In genomic region chr7:28267129-28268041, GRCm38 (mm10) we compare ENCODE assay signal across 8 mouse cellular contexts. TPM values are rescaled to one million over a fixed set of nuclear protein-coding genes. Genes with fewer than 3 reads are reported as not detected.
DNase-seq lines count a peak whose midpoint lies in the region; ATAC-seq and TF ChIP-seq lines count a peak whose summit lies in the region.

TSS of gene Eid2 (plus strand) at chr7:28267881.

- peak within 1 kb of the TSS; percentile 87 for H3K4me3 ChIP-seq in gastrocnemius, adult 2 months
- peak within 1 kb of the TSS; percentile 94 for H3K4me3 ChIP-seq in hindbrain, embryonic 16.5 days (ENCODE audit: low read length)

- no peaks in the 10 kb centered on the region for H3K9me3 ChIP-seq in hindbrain, embryonic 16.5 days (ENCODE audit: control insufficient read depth, low read length)

- peak; percentile 23; the same call in 1 of the 2 replicates for TF ChIP-seq CTCF in gastrocnemius, adult 2 months (IDR thresholded peaks at IDR 0.05)

- intact Hi-C loops in gastrocnemius, adult 2 months (cut with DNase I): no loop called here

- WGBS in hindbrain, embryonic 16.5 days: 8% methylated on average over 50 of the region's 57 CpGs

- ATAC-seq in hindbrain, embryonic 16.5 days: peak; percentile 94

- peak within 1 kb of the TSS; percentile 82 for H3K27ac ChIP-seq in gastrocnemius, adult 2 months
- peak within 1 kb of the TSS; percentile 92 for H3K27ac ChIP-seq in hindbrain, embryonic 16.5 days (ENCODE audit: low read depth, low read length)

- peaks cover 9% of the 10 kb centered on the region for H3K4me1 ChIP-seq in hindbrain, embryonic 16.5 days (ENCODE audit: control insufficient read depth, insufficient read depth, low read depth, low read length)

- H3K27me3 ChIP-seq in hindbrain, embryonic 16.5 days (replicated peaks; ENCODE audit: control insufficient read depth, insufficient read depth, low read length): no peaks in the 10 kb centered on the region

- peak; percentile 68 for DNase-seq in T-cell, adult 2 months (ENCODE audit: low spot score)
- DNase-seq in cerebellum, postnatal 36 days: peak; percentile 94 to 95
- peak; percentile 85 for DNase-seq in gastrocnemius, adult 2 months
- DNase-seq in left cerebral cortex, adult 11 months (ENCODE audit: low spot score): peak; percentile 80
- peak; percentile 75 for DNase-seq in lung, postnatal 25 days (ENCODE audit: low spot score)
- DNase-seq in right cerebral cortex, postnatal 14 days: peak; percentile 92
- peak; percentile 81 for DNase-seq in yolk sac, embryonic 10.5 days (ENCODE audit: low spot score)

- peak within 1 kb of the TSS; percentile 100 for H3K9ac ChIP-seq in hindbrain, embryonic 16.5 days (ENCODE audit: low read depth, low read length)

- peak within 1 kb of the TSS; percentile 94 for H3K4me2 ChIP-seq in hindbrain, embryonic 16.5 days (ENCODE audit: low read length)

- H3K36me3 ChIP-seq in hindbrain, embryonic 16.5 days (ENCODE audit: control insufficient read depth, insufficient read depth, low read length): peaks cover 4% of the 10 kb centered on the region; the same call in 1 of the 2 replicates

RNA-seq across cellular contexts. Expression of gene Eid2, which starts in this region (rescaled TPM):
- total RNA-seq in gastrocnemius, adult 2 months (2021): 1 to 10 TPM; 6.4 to 6.8 TPM
- polyA plus RNA-seq in hindbrain, embryonic 16.5 days (2015; fragmentation: Nextera tagmentation; extraction: Ambion mirVana): 2.9 and 3.7 TPM in 2 replicates

Comparison
In these comparisons a context has a peak if more than half of its experiments do, and no peak if none do; other contexts are left out.
1. Peak in every context shown above with its lines: DNase-seq, ATAC-seq, H3K4me3 ChIP-seq and H3K27ac ChIP-seq.